Mouse (Mus musculus): ENCODE data around the gene Zfp53. TPM values are rescaled to one million over a fixed set of nuclear protein-coding genes. Genes with fewer than 3 reads are reported as not detected.
"Not testable (repeated sequence)": the region's sequence is repeated elsewhere in the genome, so short reads cannot be mapped to it uniquely, and the experiment has no call there.

Zfp53 gene
- total RNA-seq (2021), result 1 to 10 TPM; 3.1 to 4.7 TPM
- long read RNA-seq, experiment 1, partial matches to known transcripts, result 0 of 2 reads
- long read RNA-seq, experiment 1, other reads (novel, unspliced or antisense), result 1 of 2 reads
- long read RNA-seq, experiment 2, partial matches to known transcripts, result 2 of 9 reads
- long read RNA-seq, experiment 2, other reads (novel, unspliced or antisense), result 4 of 9 reads

- DNase-seq (ENCODE audit: low spot score in 2 of 2), result peak; percentile 71 to 74
Measured at GRCm38 (mm10) chr17:21488760-21489499, at the start of gene Zfp53. Gene Zfp53, plus strand, starts transcription at chr17:21488998.

GRCm38 (mm10) chr17:21449669-21450068, 39.1 kb upstream of the Zfp53 start:
- DNase-seq (ENCODE audit: low spot score in 2 of 2), result peak; percentile 40 to 42

GRCm38 (mm10) chr17:21450138-21450704, 38.6 kb upstream of the Zfp53 start, which contains the start of gene Zfp51:
Gene Zfp51, plus strand, starts transcription at chr17:21450374.
- peak; percentile 82 to 88 for DNase-seq (ENCODE audit: low spot score in 2 of 2)

GRCm38 (mm10) chr17:21463550-21463949, 25.2 kb upstream of the Zfp53 start:
- no peak for DNase-seq (ENCODE audit: low spot score in 2 of 2)

DNA sequence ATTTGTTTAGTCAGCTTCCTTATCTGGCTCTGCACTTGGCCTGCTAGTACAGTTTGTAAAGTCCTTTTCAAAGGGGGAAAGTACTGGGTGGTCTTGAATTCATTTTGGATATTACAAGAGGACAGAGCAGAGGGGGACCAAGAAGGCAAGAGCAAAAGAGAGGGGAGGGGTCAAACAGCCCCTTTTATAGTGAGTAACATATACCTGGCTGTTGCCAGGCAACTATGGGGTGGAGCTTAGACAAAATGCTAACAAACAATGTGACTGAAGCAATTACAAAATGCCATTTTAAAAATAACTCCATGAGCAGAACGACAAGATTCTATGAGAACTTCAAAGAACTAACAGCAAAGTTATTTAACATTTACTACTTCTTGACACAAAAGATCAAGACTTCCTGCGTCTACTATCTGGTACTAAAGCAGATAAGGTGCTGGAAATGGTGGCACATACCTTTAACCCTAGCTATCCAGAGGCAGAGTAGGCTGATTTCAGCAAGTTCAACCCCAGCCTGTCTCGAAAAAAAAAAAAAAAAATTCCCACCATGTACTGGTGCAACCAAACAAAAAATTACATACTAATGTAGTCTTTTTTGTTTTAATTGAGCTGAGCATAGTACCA, 16.7 kb upstream of the Zfp53 start:
- no peak for DNase-seq (ENCODE audit: low spot score in 2 of 2)

- DNase-seq (ENCODE audit: low spot score in 2 of 2), result no peak
Measured at GRCm38 (mm10) chr17:21472653-21473307, 16.0 kb upstream of the Zfp53 start.

DNA sequence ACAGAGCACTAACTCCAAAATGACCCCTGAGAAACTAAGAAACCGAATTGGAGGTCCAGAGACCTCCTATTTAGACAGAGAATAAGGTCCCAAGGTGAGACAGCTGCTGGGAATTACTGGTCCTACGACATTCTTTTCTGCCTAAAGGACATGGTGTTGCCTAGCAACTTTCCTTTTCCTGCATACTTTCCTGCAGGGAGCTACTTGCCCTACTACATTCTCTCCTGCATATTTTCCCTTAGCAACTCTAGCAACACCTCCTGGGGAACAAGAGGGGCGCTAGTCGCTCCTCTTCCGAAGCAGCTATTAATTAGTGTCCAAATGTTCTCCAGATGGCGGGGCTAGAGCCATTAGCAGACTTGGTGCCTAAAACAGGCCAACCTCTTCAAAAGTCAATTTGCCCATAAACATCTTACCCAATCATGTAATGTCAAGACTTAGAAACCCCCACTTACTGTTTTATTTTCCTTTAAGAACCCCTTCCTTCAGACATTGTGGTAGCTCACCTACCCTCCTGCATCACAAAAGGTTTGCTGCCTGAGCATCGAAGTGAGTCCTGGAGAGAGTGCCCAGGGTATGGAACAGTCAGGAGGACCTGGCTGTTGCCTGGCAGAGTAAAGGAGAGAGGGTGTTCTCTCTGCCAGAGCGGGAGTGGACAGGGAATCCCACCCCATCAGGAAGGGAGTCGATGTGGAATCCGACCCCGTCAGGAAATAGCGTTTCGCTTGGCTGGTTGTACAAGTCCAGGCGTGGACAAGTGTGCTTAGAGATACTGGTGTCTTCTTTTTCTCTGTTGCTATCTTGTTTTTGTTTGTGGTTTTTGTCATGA, 15.2 kb upstream of the Zfp53 start:
- DNase-seq (ENCODE audit: low spot score in 2 of 2), result no peak

DNA sequence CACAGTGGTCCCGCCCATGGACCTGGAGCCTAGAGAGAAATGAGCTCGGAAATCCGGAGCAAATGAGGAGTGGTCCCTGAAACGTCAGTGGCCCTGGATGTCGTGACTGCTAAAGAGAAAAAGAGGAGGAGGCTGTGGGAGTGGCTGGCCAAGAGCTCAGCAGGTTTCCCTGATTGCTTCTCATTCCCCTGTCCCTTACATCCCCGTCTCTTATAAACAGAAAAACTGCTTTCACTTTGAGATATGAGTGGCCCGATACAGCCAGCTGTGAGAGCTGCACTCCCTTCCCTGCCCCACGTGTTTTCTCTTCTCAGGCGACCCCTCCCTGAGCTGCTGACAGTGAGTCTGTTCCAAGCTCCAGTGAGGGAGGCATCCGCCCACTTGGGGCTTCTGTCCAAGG, 14.1 kb upstream of the Zfp53 start:
- not testable (repeated sequence) for DNase-seq (ENCODE audit: low spot score in 2 of 2)

DNA sequence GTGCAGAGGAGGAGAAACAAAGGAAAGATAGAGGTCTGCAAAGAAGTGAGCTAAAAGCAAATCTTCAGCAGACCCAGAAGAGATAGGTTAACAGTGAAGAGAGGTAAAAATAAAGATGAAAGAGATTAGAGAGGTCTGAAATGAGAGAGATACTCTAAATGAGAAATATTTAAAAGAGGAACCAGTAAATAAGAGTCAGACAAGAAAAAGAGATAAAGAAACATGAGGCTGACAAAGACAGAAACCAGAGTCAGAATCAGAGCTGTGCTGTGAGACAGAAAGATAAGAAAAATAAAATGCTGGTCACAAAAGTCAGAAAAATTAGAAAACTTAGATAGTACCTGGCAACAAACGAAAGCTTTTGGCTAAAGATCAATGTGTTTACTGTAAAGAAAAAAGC, 13.5 kb upstream of the Zfp53 start:
- not testable (repeated sequence) for DNase-seq (ENCODE audit: low spot score in 2 of 2)

DNA sequence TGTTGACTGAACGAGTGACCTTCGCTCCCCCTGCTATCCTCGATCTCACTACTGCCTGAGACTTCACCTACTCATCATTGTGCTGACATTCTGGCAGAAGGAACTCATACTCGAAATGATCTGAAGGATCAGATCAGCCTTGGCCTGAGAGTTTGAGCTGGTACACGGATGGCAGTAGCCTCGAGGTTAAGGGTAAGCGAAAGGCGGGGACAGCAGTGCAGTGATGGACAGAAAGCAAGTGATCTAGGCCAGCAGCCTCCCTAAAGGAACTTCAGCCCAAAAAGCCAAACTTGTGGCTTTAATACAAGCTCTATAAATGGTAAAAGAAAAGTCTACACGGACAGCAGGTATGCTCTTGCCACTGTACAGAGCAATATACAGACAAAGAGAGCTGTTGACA, 12.4 kb upstream of the Zfp53 start:
- not testable (repeated sequence) for DNase-seq (ENCODE audit: low spot score in 2 of 2)

DNA sequence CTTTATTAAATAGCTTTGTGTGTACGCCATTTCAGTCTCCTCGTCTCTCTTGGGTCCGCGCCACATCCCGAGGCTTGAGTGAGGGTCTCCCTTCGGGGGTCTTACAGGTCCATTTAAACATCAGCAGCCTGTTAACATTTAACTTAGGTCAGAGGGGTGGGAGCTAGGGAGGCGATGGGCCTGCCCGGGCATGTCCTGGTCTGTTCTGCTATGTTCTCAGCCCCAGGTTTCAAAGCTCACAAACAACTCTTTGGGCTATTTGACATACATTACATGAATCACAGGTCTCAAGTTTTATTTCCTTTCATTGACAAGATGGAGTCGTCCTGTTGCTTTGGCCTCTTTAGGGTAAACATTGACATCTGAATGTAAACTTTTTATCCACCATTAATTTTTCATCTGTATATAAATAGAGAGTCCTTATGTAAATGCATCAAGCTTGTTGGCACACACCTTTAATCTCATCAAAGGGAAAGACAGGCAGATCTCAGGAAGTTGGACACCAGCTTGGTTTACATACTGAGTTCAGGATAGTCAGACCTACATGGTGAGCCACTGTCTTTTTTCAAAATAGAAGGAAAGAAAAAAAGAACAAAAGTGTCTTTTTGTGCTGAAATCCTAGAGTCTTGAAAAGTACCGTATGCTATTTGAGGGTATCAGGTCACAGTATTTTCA, 10.6 kb upstream of the Zfp53 start:
- not testable (repeated sequence) for DNase-seq (ENCODE audit: low spot score in 2 of 2)

GRCm38 (mm10) chr17:21489500-21490001, 753 bp downstream of the Zfp53 start:
- no peak for DNase-seq (ENCODE audit: low spot score in 2 of 2)

DNA sequence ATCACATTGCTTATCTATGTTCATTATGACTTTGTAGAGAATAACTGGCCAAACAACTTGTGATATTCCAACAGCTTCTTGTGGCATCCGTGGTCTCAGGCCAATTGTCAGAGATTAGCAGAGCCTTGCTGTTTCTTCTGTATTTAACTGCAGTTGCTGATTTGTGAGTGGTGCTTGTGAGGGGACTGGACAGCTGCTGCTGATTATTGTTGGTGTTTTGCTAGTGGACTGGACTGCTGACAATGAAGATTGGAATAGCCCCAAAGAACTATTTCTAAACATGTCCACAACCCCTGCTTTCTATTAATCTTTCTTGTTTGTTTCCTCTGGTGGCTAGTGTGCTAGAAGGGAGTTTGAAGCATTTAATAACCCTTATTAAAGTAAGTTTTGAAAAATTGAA, 12.6 kb downstream of the Zfp53 start:
- no peak for DNase-seq (ENCODE audit: low spot score in 2 of 2)

GRCm38 (mm10) chr17:21504524-21504923, 15.7 kb downstream of the Zfp53 start:
- DNase-seq (ENCODE audit: low spot score in 2 of 2), result no peak

DNA sequence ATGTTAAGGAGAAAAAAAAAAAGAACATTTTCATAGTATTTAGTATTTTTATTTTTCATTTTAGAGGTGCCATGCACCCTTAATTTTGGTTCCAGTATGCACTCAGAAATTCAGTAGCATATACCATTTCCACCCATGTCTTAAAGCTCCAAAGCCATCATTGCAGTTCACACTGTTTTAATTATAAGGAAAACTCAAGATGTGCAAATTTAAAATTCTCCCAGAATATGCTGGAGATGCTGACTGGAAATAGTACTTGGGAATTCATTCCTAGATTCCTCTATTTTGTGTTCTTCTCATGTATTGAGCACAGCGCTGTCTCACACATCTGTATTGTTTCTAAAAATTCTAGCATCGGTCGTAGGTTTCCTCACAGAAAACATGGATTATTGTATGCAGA, 17.5 kb downstream of the Zfp53 start:
- DNase-seq (ENCODE audit: low spot score in 2 of 2), result no peak

DNA sequence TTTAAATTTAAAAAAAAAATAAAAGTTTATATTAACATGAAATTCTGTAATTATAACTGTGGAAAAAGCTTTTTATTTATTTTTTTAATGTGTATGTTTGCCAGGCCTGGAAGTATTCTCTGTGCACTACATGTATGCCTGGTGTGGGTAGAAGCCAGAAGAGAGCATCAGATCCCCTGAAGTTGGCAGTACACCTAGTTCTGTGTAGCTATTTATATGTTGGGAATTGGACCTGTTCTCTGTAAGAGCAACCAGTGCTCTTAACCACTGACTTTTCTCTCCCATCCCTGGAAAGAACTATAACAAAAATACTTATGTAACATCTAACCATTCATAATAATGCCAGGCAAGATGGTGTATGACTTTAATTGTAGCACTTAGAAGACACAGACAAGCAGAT, 21.0 kb downstream of the Zfp53 start:
- DNase-seq (ENCODE audit: low spot score in 2 of 2), result no peak

GRCm38 (mm10) chr17:21515403-21516105, 26.8 kb downstream of the Zfp53 start:
- peak; percentile 31 to 39 for DNase-seq (ENCODE audit: low spot score in 2 of 2)

GRCm38 (mm10) chr17:21516201-21517129, 27.7 kb downstream of the Zfp53 start:
- DNase-seq (ENCODE audit: low spot score in 2 of 2), result peak; percentile 64 to 67
